Mouse (Mus musculus): ENCODE results near the gene Mllt3.

DNA sequence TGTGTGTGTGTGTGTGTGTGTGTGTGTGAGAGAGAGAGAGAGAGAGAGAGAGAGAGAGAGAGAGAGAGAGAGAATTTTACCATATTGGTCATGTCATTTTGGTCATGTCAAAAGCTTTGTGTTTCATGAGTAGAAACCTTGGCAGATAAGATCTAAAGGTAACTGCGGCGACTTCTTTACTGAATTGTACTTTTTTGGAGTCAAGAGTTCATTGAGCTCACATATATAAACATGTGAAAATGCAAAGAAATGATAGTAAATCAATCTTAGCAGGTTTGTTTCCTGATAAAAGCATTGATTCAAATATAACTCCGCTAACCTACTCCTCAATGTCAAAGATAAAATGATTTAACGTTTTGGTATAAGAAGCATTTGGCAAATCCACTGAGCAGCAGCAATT, 12.0 kb upstream of the Mllt3 start:
- no peak for TF ChIP-seq CTCF (IDR thresholded peaks at IDR 0.05; ENCODE audit: control insufficient read depth, insufficient read depth, low read length)
- TF ChIP-seq POLR2A (IDR thresholded peaks at IDR 0.05; ENCODE audit: borderline replicate concordance, control insufficient read depth, low read depth, low read length) = no peak
